Mouse (Mus musculus) midbrain, embryonic 15.5 days (tissue): ENCODE results near the gene Tec. TPM values are rescaled to one million over a fixed set of nuclear protein-coding genes. Genes with fewer than 3 reads are reported as not detected.

Experiments
- ATAC-seq: fragments of 200-750 bp; cut with Nextera tagmentation; replicated peaks from 2 replicates; pipeline ENCODE4 v1.8.0; 2017; ENCODE audit warnings: moderate TSS enrichment
- H3K27ac ChIP-seq: fragments of 300-500 bp; sonication (generic); 2 replicates; pipeline ENCODE4 v1.5.1; 2015; ENCODE audit warnings: mild to moderate bottlenecking, inconsistent platforms
- H3K27me3 ChIP-seq: fragments of 300-500 bp; sonication (generic); replicated peaks from 2 replicates; pipeline ENCODE4 v1.6.1; 2015; ENCODE audit warnings: inconsistent platforms
- H3K36me3 ChIP-seq: fragments of 300-500 bp; sonication (generic); replicated peaks from 2 replicates; pipeline ENCODE4 v1.6.1; 2015; ENCODE audit warnings: inconsistent platforms
- H3K4me1 ChIP-seq: fragments of 300-500 bp; sonication (generic); 2 replicates; pipeline ENCODE4 v1.6.1; 2015; ENCODE audit warnings: inconsistent platforms
- H3K4me2 ChIP-seq: fragments of 300-500 bp; sonication (generic); 2 replicates; pipeline ENCODE4 v1.6.1; 2015; ENCODE audit warnings: inconsistent platforms, mild to moderate bottlenecking, moderate library complexity
- H3K4me3 ChIP-seq: fragments of 300-500 bp; sonication (generic); 2 replicates; pipeline ENCODE4 v1.5.1; 2015; ENCODE audit warnings: mild to moderate bottlenecking, inconsistent platforms
- H3K9ac ChIP-seq: fragments of 300-500 bp; sonication (generic); 2 replicates; pipeline ENCODE4 v1.6.1; 2015; ENCODE audit warnings: mild to moderate bottlenecking, inconsistent platforms
- H3K9me3 ChIP-seq: fragments of 300-500 bp; sonication (generic); 2 replicates; pipeline ENCODE4 v1.6.1; 2016; ENCODE audit warnings: inconsistent platforms
- WGBS: fragments of 180-500 bp; shearing (Covaris S2); methylation state at CpG from one replicate; pipeline ENCODE4 v1.1.7; 2015; ENCODE audit warnings: mixed read lengths; 5-methylcytosine and 5-hydroxymethylcytosine counted together
- polyA plus RNA-seq: library from polyadenylated mRNA; unstranded; fragments of >200 nt; fragmentation: Nextera tagmentation; extraction: Ambion mirVana; gene quantifications from 2 replicates; pipeline ENCODE4 v1.2.1, GENCODE M21; 2015

Tec gene
- polyA plus RNA-seq, 1 experiment from 2014 or later, result 5.8 TPM

DNA sequence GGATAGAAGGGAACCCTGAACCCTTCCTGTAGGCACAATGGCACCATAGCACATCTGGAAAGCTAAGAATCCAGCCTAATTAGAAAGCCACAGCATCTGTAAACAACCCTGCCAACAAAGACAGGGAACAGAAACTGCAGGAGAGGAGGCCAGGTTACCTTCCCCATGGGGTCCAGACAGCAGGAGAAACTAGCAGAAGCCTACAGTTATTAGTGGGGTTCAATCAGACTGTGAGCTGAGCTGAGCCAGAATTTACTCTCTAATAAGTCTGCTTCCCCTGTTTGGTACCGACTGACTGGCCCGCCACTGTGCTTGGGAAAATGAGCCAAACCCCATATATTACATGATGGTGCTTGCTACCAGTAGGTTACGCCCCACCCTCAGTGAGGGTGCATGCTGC lies 56.9 kb downstream of the Tec start:
- WGBS, result 86% methylated on average over 3 of the region's 3 CpGs
- no peak for ATAC-seq
- no peaks in the 10 kb centered on the region for H3K27me3 ChIP-seq

DNA sequence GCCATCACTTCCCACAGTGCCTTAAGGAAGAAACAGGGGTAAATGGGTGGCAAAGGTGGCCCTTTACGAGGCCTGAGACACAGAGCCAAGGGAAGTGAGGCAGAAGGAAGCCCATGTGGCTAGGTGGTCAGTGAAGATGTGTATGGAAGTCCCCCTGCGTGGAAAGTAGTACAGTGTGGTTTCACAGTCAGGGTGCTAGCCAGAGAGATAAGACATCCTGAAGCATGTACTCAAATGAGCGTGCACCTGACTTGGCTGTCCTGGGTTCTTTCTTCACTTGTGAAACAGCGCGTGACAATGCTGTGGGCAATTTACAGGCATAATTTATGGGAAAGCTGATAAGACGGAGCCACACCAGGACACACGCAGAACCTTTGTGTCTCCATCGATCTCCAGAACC lies 57.3 kb downstream of the Tec start:
- no peak overlapping the region for H3K9ac ChIP-seq
- 96% methylated on average over 8 of the region's 8 CpGs for WGBS
- H3K36me3 ChIP-seq, result no peaks in the 10 kb centered on the region
- peaks cover 5% of the 10 kb centered on the region; the same call in 1 of the 2 replicates for H3K4me1 ChIP-seq
- H3K4me3 ChIP-seq, result no peak overlapping the region
- H3K27ac ChIP-seq, result no peak overlapping the region
- H3K27me3 ChIP-seq, result no peaks in the 10 kb centered on the region
- no peak overlapping the region for H3K4me2 ChIP-seq
- peaks cover 3% of the 10 kb centered on the region; the same call in 1 of the 2 replicates for H3K9me3 ChIP-seq
- ATAC-seq, result no peak

More for the DNA sequence above, 56.9 kb downstream of the Tec start:
- Histone ChIP-seq H3K4me1 (peaks cover 5% of the 10 kb centered on the region; the same call in 1 of the 2 replicates), H3K9me3 (peaks cover 3% of the 10 kb centered on the region; the same call in 1 of the 2 replicates), H3K36me3 (no peaks in the 10 kb centered on the region), H3K4me2 (no peak overlapping the region), H3K4me3 (no peak overlapping the region), H3K9ac (no peak overlapping the region), H3K27ac (no peak overlapping the region)

DNA sequence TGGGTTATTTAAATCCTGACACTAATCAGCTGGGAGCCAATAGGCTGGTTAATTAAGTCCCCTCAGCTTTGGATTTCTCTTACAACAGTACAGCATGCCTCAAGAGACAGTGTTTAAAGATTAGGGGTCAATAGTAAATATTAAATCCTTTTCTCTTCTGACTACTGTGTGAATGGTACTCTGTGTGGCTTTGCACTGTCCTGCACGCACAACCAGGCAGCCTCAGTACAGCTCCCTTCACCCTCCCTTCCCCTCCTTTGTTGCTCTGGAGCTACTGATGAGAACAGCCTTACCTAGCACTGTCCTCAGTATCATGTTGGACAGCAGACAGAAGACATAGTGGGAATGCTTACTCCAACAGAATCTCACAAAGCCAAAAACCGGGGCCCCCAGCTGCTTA lies 58.8 kb downstream of the Tec start:
- H3K4me1 ChIP-seq, result peaks cover 5% of the 10 kb centered on the region; the same call in 1 of the 2 replicates
- H3K4me2 ChIP-seq, result no peak overlapping the region
- H3K36me3 ChIP-seq, result no peaks in the 10 kb centered on the region
- peaks cover 3% of the 10 kb centered on the region; the same call in 1 of the 2 replicates for H3K9me3 ChIP-seq
- peak; percentile 62; the same call in 1 of the 2 replicates for ATAC-seq
- no peak overlapping the region for H3K27ac ChIP-seq
- no peak overlapping the region for H3K9ac ChIP-seq
- 45% methylated on average over 2 of the region's 2 CpGs for WGBS
- no peaks in the 10 kb centered on the region for H3K27me3 ChIP-seq
- H3K4me3 ChIP-seq, result no peak overlapping the region

DNA sequence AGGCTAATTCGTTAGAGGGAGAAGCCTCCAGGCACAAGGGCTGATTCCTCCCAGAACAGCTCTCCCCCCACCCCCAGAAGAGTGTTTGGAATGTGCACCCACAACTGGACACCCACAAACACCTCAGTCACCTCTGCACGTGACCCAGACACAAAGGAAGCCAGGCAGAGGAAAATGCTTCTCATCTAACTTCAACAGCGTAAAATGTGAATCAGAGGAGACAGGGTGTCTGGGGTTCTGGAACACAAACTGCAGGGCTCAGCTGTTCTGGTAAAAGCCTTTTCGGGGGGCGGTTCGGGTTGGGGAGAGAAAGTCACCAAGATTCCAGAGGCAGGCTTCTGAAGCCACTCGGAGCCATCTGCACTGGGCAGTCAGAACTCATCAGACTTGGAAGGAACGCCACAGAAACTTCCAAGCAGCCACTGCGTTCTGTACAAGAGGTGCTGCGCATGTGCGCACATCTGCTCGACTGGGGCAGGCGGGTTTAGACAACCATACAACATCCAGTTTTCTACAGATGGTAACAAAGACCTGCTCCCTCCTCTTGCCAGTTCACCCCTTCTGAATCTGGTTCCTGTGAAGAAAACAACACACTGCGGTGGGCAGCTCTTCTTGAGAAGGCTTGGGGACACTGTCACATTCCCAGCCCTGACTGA lies 59.7 kb downstream of the Tec start:
- peaks cover 5% of the 10 kb centered on the region; the same call in 1 of the 2 replicates for H3K4me1 ChIP-seq
- no peaks in the 10 kb centered on the region for H3K27me3 ChIP-seq
- no peak overlapping the region for H3K9ac ChIP-seq
- peaks cover 3% of the 10 kb centered on the region; the same call in 1 of the 2 replicates for H3K9me3 ChIP-seq
- H3K36me3 ChIP-seq, result no peaks in the 10 kb centered on the region
- WGBS, result 60% methylated on average over 14 of the region's 14 CpGs
- no peak overlapping the region for H3K27ac ChIP-seq
- H3K4me2 ChIP-seq, result no peak overlapping the region
- no peak overlapping the region for H3K4me3 ChIP-seq
- 0 out of 2 replicates have a peak, but pooled peaks have one; percentile 54 for ATAC-seq

DNA sequence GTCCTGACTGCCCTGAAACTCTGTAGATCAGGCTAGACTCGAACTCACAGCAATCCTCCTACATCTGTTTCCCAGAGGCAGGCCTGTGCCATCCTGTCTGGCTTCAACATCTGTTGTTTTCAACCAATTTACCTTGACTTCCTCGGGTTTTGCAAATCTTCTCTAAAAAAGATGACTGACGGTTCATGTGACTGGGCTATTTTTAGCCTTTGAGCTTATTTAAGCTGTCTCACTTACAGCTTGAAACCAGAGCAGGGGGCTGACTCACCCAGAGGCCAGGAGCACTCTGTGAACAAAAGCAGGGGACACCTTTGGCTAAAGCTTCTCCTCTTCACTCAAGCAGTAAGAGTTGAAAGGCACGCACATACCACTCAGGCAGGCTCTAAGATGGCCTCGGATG lies 65.4 kb downstream of the Tec start:
- Histone ChIP-seq H3K36me3 (no peaks in the 10 kb centered on the region), H3K9me3 (no peaks in the 10 kb centered on the region)

DNA sequence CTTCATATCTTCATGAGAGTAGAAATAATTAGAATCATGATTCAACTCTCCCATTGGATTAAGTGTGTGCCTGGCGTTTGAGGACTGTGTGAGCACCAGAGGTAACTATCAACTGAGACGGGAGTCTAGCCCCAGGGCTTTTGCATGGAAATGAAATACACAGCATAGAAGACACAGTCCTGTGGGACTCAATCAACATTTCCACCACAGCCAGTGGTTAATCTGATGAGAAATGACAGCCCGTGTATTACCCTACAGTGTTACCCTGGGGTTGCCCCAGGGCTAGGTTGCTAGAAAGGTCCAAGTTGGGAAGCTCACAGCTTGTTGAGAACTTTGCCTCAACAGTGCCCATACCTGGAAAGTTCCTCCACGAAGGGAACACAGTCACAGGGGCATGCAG lies 69.7 kb downstream of the Tec start:
- Histone ChIP-seq H3K4me1 (peaks cover 4% of the 10 kb centered on the region; the same call in 1 of the 2 replicates), H3K9ac (no peak overlapping the region), H3K27ac (no peak overlapping the region), H3K9me3 (no peaks in the 10 kb centered on the region), H3K27me3 (no peaks in the 10 kb centered on the region), H3K4me2 (no peak overlapping the region), H3K4me3 (no peak overlapping the region), H3K36me3 (no peaks in the 10 kb centered on the region)
- peak; percentile 75; the same call in 1 of the 2 replicates for ATAC-seq
- 54% methylated on average over 4 of the region's 4 CpGs for WGBS

More for the DNA sequence above, 65.4 kb downstream of the Tec start:
- Histone ChIP-seq H3K27me3 (no peaks in the 10 kb centered on the region), H3K4me1 (0 out of 2 replicates have a peak, but pooled peaks cover 4% of the 10 kb centered on the region), H3K4me2 (no peak overlapping the region), H3K9ac (no peak overlapping the region), H3K4me3 (no peak overlapping the region), H3K27ac (no peak overlapping the region)
- WGBS, result 72% methylated on average over 5 of the region's 5 CpGs
- no peak for ATAC-seq

DNA sequence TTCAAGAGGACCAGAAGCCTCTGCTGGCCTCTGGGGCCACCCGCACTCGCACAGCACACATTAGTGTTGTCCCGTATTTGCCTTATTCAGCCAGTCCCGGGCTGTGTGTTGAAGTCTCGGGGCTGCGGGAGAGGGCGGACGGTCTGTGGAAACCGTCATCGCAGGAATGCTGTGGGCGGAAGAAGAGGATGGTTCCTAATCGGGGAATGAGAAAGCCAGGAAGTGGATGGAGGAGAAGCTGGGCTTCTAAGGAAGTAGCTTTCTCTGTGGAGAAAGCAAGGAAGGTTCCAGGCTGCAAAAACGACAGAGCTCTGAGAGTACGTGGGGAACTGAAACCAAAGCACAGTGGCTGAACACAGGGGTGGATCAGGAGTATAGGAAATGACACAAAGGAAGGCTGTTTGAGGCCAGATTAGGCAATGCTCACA lies 72.1 kb downstream of the Tec start:
- Histone ChIP-seq H3K9me3 (no peaks in the 10 kb centered on the region), H3K36me3 (no peaks in the 10 kb centered on the region), H3K27me3 (no peaks in the 10 kb centered on the region), H3K9ac (no peak overlapping the region), H3K27ac (no peak overlapping the region), H3K4me3 (no peak overlapping the region), H3K4me2 (no peak overlapping the region), H3K4me1 (no peaks in the 10 kb centered on the region; the same call in 1 of the 2 replicates)
- no peak for ATAC-seq
- 64% methylated on average over 14 of the region's 14 CpGs for WGBS

DNA sequence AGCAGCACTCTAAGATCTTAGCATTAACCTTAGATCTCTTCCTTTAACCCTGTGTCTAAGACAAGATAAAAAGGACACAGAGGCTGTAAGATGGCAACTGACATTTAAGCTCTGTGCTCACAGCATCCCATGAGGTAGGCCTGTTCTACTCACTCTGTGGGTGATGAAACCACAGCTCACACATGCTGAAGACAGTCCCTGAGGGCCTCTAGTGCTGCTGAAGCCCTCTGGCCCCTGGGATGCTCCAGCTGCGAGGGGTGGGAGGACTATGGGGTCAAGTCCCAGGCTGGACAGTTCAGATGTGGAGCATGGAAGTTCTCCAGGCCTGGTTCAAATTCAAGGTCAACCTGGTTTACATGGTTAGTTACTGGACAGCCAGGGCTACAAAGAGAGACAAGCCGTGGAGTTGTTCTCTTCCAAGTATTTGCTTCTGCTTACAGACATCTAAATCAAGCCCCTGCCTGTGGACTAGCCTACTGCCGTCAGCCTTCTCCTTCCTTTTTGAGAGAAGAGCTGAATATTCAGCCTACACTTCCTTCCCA lies 74.9 kb downstream of the Tec start:
- 89% methylated on average over 3 of the region's 3 CpGs for WGBS
- Histone ChIP-seq H3K27ac (no peak overlapping the region), H3K4me2 (no peak overlapping the region), H3K4me3 (no peak overlapping the region), H3K9ac (no peak overlapping the region), H3K9me3 (no peaks in the 10 kb centered on the region), H3K4me1 (no peaks in the 10 kb centered on the region; the same call in 1 of the 2 replicates), H3K36me3 (no peaks in the 10 kb centered on the region), H3K27me3 (no peaks in the 10 kb centered on the region)
- ATAC-seq, result no peak

DNA sequence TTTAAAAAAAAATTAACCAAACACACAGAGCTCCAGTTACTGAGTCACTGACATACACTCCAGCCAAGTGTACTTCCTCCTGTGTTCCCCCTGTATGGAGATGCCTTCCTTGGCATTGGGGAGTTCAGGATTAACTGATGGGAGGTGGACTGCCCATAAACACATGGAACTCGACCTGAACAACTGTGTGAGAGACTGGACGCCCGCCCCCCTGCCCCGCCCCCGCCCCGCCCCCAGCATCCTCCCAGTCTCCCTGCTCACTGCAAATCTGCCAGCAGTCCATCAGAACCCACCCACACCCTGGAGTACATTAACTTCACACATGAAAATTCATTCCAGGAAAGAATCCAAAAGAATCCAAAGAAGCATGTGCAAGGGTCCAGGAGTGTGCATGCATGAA lies 76.5 kb downstream of the Tec start:
- H3K4me2 ChIP-seq, result no peak overlapping the region
- H3K4me1 ChIP-seq, result no peaks in the 10 kb centered on the region; the same call in 1 of the 2 replicates
- H3K36me3 ChIP-seq, result no peaks in the 10 kb centered on the region
- no peak for ATAC-seq
- no peaks in the 10 kb centered on the region for H3K27me3 ChIP-seq
- H3K4me3 ChIP-seq, result no peak overlapping the region
- H3K27ac ChIP-seq, result no peak overlapping the region
- no peaks in the 10 kb centered on the region for H3K9me3 ChIP-seq
- 28% methylated on average over 6 of the region's 6 CpGs for WGBS
- no peak overlapping the region for H3K9ac ChIP-seq

DNA sequence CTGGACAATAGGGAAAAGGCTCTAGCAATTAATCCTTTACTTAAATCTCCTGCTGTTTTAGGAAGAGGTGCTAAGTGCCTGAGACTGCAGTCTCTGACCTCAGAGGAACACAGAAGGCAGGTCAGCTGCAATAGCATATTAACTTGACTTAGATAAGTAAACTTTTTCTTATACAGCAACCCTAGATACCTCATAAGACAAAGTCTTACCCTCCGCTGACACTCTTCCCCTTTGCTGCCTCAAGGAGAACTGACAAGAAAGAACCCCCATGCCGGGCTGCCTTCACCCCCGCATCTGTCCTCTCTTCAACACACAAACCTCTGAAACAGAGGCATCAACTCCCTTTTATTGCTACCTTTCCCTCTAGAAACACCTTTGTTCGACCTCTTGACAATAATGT lies 76.9 kb downstream of the Tec start:
- no peaks in the 10 kb centered on the region; the same call in 1 of the 2 replicates for H3K4me1 ChIP-seq
- no peak overlapping the region for H3K4me3 ChIP-seq
- no peaks in the 10 kb centered on the region for H3K9me3 ChIP-seq
- no peaks in the 10 kb centered on the region for H3K36me3 ChIP-seq
- ATAC-seq, result no peak
- WGBS, result 63% methylated on average over 4 of the region's 4 CpGs
- H3K27ac ChIP-seq, result no peak overlapping the region
- no peak overlapping the region for H3K9ac ChIP-seq
- no peak overlapping the region for H3K4me2 ChIP-seq
- no peaks in the 10 kb centered on the region for H3K27me3 ChIP-seq

DNA sequence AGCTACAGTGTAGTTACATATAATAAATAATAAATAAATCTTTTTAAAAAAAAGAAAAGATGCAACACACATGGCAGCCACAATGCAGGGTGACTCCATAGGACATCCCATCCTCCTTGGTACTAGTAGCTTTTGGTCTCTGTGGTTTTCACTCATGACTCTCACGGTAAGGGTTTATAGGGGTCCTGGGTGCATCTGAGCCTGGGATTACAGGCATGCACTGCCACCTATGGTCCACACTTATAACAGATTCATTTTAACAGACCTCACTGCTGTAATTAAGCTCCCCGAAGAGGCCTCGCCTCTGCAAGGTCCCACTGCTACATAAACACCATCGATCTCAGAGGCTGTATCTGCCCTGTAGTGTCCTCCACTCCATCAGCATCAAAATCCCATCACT lies 82.8 kb downstream of the Tec start:
- WGBS, result 81% methylated on average over 4 of the region's 4 CpGs
- H3K4me1 ChIP-seq, result no peaks in the 10 kb centered on the region
- H3K27ac ChIP-seq, result no peak overlapping the region
- no peak for ATAC-seq
- H3K4me3 ChIP-seq, result no peak overlapping the region
- H3K36me3 ChIP-seq, result no peaks in the 10 kb centered on the region
- no peaks in the 10 kb centered on the region for H3K9me3 ChIP-seq
- no peaks in the 10 kb centered on the region for H3K27me3 ChIP-seq
- H3K9ac ChIP-seq, result no peak overlapping the region
- no peak overlapping the region for H3K4me2 ChIP-seq

DNA sequence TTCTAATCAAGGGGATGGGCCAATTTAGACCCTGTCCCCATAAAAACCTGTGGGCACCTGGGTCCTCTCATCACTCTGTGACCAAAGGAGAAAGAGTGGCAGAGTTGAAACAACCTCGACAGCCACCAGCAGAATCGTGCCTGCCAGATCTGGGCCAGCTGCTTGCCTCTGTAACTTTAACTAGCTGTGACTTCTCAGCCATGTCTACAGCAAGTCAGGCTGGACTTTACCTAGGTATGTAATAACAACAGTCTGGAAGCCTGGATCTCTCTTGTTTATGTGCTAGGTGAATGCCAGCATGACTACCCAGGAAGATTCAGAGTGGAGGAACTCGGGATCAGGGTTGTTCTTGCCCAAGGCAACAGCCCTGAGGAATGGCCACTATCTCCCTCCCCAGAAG lies 83.6 kb downstream of the Tec start:
- Histone ChIP-seq H3K9me3 (no peaks in the 10 kb centered on the region), H3K4me1 (no peaks in the 10 kb centered on the region), H3K27ac (no peak overlapping the region), H3K4me2 (no peak overlapping the region), H3K36me3 (no peaks in the 10 kb centered on the region), H3K4me3 (no peak overlapping the region), H3K9ac (no peak overlapping the region), H3K27me3 (no peaks in the 10 kb centered on the region)
- 91% methylated on average over 3 of the region's 3 CpGs for WGBS
- no peak for ATAC-seq

DNA sequence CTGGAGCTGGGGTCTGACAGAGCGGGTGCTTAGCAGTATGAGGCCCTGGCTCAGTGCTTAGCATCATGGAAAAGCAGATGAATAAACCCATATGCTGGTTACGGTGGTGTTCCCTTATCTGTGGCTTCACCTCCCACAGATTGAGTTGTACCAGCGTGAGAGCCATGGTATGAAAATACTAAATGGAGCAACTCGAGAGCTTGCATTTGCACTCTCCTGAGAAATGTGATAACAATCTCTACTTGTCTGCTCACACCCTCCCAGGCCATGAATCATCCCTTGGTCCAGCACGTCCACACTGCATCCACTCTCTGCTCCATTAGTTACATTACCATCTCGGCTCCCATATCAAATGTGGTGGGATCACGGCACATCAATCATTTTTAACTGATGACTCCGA lies 84.3 kb downstream of the Tec start:
- no peak overlapping the region for H3K4me2 ChIP-seq
- WGBS, result 91% methylated on average over 8 of the region's 8 CpGs
- H3K27ac ChIP-seq, result no peak overlapping the region
- no peaks in the 10 kb centered on the region for H3K36me3 ChIP-seq
- no peak overlapping the region for H3K4me3 ChIP-seq
- no peaks in the 10 kb centered on the region for H3K27me3 ChIP-seq
- H3K4me1 ChIP-seq, result no peaks in the 10 kb centered on the region
- H3K9ac ChIP-seq, result no peak overlapping the region
- no peak for ATAC-seq
- no peaks in the 10 kb centered on the region for H3K9me3 ChIP-seq
